Mouse (Mus musculus): ENCODE data around the gene Rab26.

GRCm38 (mm10) chr17:24529883-24530282 is 4.1 kb downstream of the Rab26 start:
- TF ChIP-seq POLR2A (IDR thresholded peaks at IDR 0.05; ENCODE audit: borderline replicate concordance, insufficient read depth, low read length): no peak
- TF ChIP-seq CTCF (IDR thresholded peaks at IDR 0.05; ENCODE audit: borderline replicate concordance, insufficient read depth, low read depth, low read length): no peak

Measured in cerebellum, adult 2 months (tissue).